Mouse (Mus musculus): ENCODE measurements around the gene Tigit.

DNA sequence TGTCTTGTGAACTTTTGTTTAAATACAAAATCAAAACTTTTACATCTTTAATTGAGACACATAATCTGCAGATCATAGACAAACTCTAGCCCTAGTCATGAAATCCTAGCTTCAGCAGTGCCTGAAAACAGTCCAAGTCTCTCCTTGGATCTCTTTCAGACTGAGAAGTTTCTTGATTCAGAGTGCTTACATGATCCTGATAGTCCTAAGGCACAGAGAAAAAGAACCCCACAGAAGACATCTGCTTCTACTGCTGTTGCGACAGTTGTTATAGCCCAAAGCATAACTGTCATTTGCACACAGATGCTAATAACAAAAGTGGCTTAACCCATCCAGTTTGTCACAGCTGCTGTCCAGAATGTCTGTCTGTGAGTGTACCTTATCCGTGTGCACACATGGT, 38.7 kb downstream of the Tigit start:
- TF ChIP-seq POLR2A (IDR thresholded peaks at IDR 0.05; ENCODE audit: insufficient read depth, low read depth, low read length) (no peak), EP300 (IDR thresholded peaks at IDR 0.05; ENCODE audit: insufficient read depth, low read depth, low read length) (no peak)
